Mouse (Mus musculus) cerebellum, postnatal 14 days (tissue): ENCODE measurements around the gene Aldh2.
"Not testable (repeated sequence)": the region's sequence is repeated elsewhere in the genome, so short reads cannot be mapped to it uniquely, and the experiment has no call there.

Source experiments
- DNase-seq, 2 experiments: peaks; one replicate each; pipeline ENCODE4 v3.0.0; 2021; ENCODE audit warnings: mixed read lengths in 2 of 2

Gene Aldh2

DNA sequence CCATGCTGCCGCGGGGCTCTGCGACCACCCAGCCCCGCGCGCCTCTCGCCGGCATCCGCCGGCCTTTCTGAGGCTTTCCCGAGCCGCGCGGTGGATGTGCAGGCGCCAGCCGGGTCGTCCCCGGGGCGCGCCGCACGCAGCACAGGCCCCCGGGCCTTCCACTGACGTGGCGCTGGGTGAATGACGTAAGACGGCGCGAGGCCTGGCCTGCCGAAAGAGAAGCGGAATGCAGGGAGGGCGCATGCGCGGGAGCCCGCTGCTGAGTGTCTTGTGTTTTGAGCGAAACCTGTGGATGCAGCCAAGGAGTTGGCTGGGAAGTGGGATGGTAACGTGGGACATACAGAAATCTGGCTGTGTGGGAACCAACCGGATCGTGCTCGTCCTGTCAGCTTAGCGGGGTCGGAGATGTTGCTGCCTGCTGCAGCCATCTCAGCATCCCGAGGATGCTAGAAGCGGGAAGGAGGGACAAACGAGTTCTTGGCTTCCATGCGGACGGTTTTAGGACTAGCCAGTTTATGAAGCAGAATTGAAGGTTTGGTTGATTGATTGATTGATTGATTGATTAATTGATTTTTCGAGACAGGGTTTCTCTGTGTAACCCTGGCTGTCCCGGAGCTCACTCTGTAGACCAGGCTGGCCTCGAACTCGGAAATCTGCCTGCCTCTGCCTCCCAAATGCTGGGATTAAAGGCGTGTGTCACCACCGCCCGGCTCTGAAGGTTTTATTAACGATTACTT, 47.7 kb downstream of the Aldh2 start, which contains the start of gene Mapkapk5:
TSS of gene Mapkapk5 (minus strand) at position 113 of the 737 bp plus-strand sequence.
- peak; percentile 99 for DNase-seq

DNA sequence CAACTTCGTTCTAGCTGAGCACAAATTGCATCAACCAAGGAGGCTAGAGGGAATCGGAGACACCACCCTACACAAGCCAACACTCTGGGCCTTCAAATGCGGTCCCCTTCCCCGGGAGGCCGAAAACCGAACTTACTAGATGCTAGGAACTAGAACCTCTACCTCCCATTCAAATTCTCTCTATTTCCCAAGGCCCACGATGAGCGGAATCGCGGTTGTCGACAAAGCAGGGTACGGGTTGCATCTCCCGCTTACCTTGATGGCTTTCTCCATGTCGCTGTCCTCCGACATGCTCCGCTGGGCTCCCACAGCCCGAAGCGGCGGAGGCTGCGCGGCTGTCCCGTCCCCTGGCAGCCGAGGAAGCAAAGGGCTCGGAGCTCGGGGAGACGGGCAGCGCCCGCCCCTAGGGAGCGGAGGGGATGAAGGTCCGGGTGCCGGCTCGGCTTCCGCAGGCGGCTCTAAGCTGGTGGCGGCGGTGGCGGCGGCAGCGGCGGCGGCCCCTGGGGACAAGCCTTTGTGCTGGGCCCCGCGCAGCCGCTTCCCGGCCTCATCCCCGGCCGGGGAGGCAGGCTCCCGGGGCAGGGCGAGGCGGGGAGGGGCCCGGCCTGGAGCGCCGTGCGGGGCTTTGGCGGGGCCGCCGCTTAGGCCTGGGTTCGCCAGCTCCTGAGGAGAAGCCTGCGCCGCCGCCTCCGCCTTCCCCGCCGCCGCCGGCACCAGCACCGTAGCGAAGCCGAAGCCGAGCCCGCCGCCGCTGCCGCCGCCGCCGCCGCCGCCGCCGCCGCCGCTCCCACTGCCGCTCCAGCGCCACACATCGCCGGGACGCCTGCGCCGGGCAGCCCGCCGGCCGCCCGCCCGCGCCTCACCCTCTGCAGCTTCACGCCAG, 48.5 kb downstream of the Aldh2 start, which contains the start of the genes Adam1a and Gm42878:
TSS of gene Adam1a (minus strand) at position 573 of the 883 bp plus-strand sequence.
TSS of gene Gm42878 (minus strand) at position 573 of the 883 bp plus-strand sequence.
- DNase-seq = peak in 1 of 2 experiments; percentile 56

DNA sequence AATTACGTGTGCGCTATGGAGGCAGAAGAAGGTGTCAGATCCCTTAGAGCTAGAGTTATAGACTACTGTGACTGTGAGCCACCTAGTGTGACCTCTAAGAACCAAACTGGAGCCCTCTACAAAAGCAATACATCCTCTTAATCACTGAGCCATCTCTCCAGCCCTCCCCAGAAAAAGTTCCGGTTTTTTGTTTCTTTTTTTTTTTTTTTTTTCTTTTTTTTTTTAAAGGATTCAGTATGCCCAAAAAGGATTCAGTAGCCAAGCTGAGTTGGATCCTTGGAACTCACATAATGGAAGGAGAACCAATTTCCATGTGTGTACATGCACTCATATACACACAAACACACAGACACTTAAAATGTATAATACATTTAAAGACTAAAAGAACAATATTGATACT, 50.3 kb downstream of the Aldh2 start:
- DNase-seq = no peak

DNA sequence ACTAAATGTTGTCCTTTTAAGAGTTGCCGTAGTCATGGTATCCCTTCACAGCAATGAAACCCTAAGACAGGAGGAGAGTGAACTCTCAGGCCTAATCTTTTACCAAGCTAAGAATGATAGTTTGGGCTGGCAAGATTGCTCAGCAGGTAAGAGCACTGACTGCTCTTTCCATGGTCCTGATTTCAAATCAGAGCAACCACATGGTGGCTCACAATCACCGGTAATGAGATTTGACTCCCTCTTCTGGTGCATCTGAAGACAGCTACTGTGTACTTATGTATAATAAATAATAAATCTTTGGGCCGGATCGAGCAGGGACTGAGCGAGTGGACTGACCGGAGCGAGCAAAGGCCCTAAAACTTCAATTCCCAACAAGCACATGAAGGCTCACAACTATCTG, 52.4 kb downstream of the Aldh2 start:
- no peak for DNase-seq

DNA sequence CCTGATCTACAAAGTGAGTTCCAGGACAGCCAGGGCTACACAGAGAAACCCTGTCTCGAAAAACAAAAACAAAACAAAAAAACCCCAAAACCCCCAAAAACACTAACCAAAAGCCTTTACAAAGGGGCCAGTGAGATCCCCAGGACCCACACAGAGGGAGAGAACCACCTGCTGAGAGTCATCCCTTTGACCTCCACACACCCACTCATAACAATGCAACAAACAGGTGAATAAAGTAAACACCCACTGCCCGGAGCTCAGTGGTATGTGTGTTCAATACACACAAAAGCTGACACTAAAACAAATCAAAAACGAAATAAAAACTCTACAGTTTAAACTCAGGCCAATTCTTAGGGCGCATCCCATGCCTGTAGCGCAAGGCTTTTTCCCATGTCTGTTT, 53.6 kb downstream of the Aldh2 start:
- no peak for DNase-seq

DNA sequence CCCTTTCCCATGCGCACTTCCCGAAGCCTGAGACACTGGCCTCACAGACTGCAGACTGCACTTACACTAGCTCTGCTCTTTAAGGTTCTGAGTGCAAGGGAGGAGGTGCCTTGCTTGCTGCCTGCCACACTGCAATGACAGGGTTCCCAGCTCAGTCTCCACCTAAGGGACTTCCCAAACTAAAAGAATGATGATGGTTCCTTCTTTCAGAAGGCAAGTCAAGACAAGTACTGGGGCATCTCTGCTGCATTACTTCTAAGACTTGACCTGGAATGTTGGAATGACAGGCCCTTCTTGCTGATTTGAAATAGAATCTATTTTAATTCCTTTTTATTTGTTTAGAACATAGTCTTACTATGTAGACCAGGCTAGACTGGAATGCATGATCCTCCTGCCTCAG, 56.0 kb downstream of the Aldh2 start:
- no peak for DNase-seq

DNA sequence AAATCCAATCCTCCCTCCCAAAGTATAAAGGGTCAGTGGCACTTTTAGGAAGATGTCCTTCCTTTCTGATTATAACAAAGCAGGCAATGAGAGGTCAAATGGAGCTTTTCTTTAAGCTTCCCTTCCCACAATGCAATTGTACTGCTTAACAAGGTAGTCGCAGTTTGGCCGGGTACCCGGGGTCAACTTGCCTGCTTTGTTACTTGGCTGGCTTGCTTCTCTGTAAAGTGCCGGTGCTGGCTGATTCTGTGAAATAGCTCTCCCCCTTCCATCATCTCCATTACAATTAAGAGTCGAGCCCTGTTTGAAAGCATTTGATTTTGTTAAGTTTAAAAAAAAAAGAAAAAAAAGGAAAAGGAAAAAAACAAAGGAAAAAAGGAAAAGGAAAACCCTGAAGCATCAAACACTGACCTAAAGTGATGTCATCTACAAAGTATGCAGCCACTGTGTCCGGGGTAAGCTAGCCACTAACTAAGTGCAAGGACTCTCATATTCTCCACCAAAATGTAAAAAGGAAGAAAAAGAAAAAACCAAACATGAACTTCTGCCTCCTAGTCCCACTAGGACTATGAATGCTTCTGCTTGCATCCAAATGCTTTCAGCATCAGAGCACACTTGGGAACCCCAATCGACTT, 56.6 kb downstream of the Aldh2 start:
- no peak for DNase-seq

DNA sequence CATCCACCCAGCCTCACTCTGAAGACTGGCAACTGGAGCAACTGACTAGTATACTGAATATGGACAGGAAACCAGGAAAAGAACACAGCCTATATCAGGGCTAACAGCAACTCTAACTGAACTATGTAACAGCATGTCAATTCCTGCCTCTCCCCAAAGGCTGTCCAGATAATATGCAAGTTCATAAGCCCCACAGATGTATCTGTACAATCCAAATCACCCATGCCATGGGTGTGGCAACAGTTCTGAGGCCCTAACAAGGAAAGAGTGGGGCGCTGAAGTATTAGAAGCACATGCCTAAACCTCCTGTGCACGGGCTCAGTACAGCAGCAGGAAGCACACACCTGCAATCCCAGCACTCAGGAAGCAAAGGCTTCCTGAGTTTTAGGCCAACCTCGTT, 58.5 kb downstream of the Aldh2 start:
- DNase-seq = no peak

DNA sequence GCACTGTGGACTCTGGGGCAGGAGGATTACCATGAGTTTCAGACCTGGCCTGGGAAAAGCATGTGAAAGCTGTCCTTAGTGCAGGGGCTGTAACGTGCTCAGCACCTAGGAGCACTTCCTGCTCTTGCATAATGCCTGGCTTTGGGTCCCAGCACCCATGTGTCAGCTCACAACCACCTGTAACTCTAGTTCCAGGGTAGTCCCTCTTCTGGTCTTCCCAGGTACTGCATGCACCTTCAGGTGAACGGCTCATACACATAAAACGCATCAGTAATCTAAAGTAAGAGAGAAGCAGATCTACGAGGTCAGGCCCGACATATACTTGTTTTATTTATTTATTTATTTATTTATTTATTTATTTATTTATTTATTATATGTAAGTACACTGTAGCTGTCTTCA, 59.1 kb downstream of the Aldh2 start:
- DNase-seq = peak in 1 of 2 experiments; percentile 69

DNA sequence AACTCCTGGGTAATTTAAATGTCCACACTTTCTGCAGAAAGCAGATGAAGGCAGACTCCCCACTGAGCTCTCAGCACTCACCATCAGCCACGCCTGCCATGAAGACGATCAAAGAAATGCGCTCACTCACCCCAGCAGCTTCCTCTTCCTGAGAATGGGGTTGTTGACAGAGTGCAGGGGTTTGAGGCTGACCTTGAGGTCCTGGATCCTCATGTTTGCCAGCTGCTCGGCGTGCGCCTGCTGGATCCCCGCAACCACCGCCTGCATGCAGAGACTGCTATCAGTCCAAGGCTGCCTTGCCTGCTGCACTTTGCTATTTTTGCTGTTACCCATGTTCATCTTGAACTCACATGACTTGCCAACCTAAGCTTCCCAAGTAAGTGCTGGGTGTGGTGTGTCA, 66.7 kb downstream of the Aldh2 start:
- DNase-seq = no peak

DNA sequence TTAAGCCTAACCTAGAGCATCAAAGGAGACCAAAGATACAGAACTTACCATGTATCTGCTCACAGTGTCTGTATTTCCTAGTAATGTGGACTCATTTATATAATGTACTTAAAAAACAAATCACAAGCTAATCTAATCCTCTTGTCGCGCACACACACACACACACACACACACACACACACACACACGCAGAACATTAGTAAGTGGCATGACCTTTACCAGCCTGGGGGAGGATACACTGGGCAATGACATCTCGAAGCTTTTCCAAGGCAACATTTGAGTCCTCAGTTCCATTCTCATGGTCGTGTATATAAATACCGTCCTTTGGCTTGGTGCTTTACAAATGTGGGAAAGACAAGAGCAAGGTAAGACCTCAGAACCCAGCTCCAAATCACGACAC, 67.1 kb downstream of the Aldh2 start:
- no peak for DNase-seq

DNA sequence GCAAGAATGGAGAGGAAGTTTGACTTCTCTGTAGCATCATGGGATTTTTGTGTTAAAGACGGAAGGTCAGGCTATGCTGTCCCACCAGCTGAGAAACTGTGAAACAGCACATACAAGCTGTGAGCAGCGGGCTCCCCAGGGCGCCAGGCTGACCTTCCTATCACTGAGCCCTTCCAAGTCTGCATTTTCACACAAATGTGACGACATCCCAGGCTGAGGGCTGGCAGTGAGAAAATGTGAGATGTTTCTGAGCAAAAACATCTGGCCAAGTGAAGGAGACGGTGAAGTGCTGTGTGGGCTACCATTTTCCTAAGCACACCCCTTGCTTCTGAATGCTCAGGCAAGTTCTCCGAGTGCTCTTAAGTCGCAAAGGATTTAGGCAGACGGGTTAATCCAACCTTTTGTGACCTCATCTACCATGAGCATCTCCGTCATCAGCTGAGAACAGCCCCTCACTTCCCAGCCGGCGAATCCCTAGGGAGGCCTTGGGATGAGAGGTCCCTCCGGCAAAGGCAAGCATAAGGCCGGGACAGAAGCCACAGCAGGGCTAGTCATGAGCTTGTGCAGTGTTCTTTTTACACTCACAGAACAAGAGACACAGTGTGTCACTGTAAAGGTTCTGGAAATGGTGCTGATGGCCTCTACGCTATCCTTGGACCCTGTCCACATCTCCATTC, 67.7 kb downstream of the Aldh2 start:
- no peak for DNase-seq

DNA sequence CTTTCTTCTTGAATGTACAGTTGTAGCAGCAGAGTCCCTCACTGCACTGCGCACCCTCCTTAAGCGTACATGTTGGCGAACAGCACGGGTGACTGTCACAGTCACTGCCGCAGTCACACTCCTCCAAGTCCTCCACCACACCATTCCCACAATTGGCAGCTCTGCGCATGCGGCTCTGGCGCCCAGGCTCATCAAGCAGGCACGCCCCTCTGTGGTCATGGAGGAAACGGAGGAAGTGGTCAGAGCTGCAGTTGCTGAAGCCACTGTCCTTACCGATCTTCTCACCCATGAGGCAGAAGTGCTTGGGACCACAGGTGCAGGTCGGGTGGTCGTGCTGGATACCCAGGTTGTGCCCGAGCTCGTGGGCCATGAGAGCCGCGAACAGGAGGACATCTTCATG, 73.9 kb downstream of the Aldh2 start:
- not testable (repeated sequence) for DNase-seq

DNA sequence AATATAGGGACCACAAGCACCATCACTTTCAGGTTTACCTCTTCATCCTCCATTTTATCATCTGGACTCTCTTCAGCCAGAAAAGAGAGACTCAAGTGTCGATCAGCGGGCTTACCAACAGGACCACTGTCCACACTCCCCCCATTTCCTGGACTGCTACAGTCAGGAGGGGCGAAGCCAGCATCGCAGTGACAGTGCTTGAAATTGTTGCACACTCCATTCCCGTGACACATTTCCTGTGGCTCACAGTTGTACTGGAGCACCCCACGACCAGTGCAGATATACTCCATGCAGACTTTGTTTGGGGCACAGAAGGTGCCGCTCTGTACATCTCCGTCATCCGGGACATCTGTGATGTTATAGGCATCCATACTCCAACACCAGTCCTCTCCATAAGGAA, 74.6 kb downstream of the Aldh2 start:
- no peak for DNase-seq
